Mouse (Mus musculus) urinary bladder, postnatal 0 days (tissue): Measurements from ENCODE around the gene Pih1d3. TPM values are rescaled to one million over a fixed set of nuclear protein-coding genes. Genes with fewer than 3 reads are reported as not detected.

Experiments
- polyA plus RNA-seq: library from polyadenylated mRNA; unstranded; fragments of >200 nt; fragmentation: Nextera tagmentation; extraction: Ambion mirVana; gene quantifications from 2 replicates; pipeline ENCODE4 v1.2.1, GENCODE M21; 2015

Pih1d3 gene
- not detected in 2 replicates for polyA plus RNA-seq

GRCm38 (mm10) chr1:31222564-31222963 lies at the start of gene Pih1d3, which contains the start of gene 4931428L18Rik:
TSS of gene Pih1d3 (plus strand) at chr1:31222838.
TSS of gene 4931428L18Rik (minus strand) at chr1:31222684.

DNA sequence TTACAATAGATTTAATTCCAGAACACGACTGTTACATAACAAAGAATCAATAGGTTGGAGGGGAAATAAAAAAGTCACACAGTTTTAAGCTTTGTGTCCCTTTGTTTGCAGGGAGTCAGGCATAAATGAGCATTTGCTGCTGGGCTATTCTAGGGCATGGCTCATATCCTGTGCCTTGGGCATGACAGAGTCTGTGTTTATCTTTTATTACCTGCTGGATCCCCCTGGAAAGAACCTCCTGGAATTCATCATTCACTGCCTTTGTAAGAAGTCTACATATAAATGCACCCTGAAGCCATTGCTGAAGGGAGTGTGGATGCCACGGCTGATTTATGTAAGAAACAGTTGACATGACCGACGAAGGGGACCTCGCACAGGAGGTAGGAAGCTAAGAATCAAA lies 46.5 kb upstream of the Pih1d3 start, which contains the start of gene Lgsn:
Gene Lgsn (plus strand): TSS at position 301 of the 400 bp plus-strand sequence.

Other genes starting within 250 kb of the Pih1d3 start
- 0.18 TPM in 1 of 2 replicates, not detected in the other for gene AC153137.1, start 244.9 kb upstream of the Pih1d3 start, polyA plus RNA-seq
- not detected in 2 replicates for gene Lgsn, start 46.4 kb upstream of the Pih1d3 start, polyA plus RNA-seq
- gene 4931428L18Rik, start 154 bp upstream of the Pih1d3 start, polyA plus RNA-seq = not detected in 2 replicates